Mouse (Mus musculus) midbrain, embryonic 13.5 days (tissue): ENCODE measurements around the gene Capza3. TPM values are rescaled to one million over a fixed set of nuclear protein-coding genes. Genes with fewer than 3 reads are reported as not detected.

Experiments used
- ATAC-seq: fragments of 200-750 bp; cut with Nextera tagmentation; 2 replicates; pipeline ENCODE4 v1.8.0; 2017; ENCODE audit warnings: mild to moderate bottlenecking, moderate TSS enrichment, moderate library complexity
- H3K27ac ChIP-seq: fragments of 300-500 bp; sonication (generic); 2 replicates; pipeline ENCODE4 v1.5.1; 2015; ENCODE audit warnings: inconsistent platforms, mild to moderate bottlenecking, moderate library complexity
- H3K27me3 ChIP-seq: fragments of 300-500 bp; sonication (generic); 2 replicates; pipeline ENCODE4 v1.6.1; 2015; ENCODE audit warnings: mild to moderate bottlenecking, inconsistent platforms
- H3K36me3 ChIP-seq: fragments of 300-500 bp; sonication (generic); 2 replicates; pipeline ENCODE4 v1.6.1; 2015; ENCODE audit warnings: mild to moderate bottlenecking, inconsistent platforms
- H3K4me1 ChIP-seq: fragments of 300-500 bp; sonication (generic); replicated peaks from 2 replicates; pipeline ENCODE4 v1.6.1; 2015; ENCODE audit warnings: inconsistent platforms
- H3K4me2 ChIP-seq: fragments of 300-500 bp; sonication (generic); replicated peaks from 2 replicates; pipeline ENCODE4 v1.6.1; 2015; ENCODE audit warnings: moderate library complexity, mild to moderate bottlenecking, inconsistent platforms
- H3K4me3 ChIP-seq: fragments of 300-500 bp; sonication (generic); replicated peaks from 2 replicates; pipeline ENCODE4 v1.5.1; 2015; ENCODE audit warnings: mild to moderate bottlenecking, inconsistent platforms
- H3K9ac ChIP-seq: fragments of 300-500 bp; sonication (generic); replicated peaks from 2 replicates; pipeline ENCODE4 v1.6.1; 2015; ENCODE audit warnings: mild to moderate bottlenecking, inconsistent platforms
- H3K9me3 ChIP-seq: fragments of 300-500 bp; sonication (generic); 2 replicates; pipeline ENCODE4 v1.6.1; 2016; ENCODE audit warnings: mild to moderate bottlenecking, inconsistent platforms
- WGBS: fragments of 180-500 bp; shearing (Covaris S2); methylation state at CpG from one replicate; pipeline ENCODE4 v1.1.7; 2015; 5-methylcytosine and 5-hydroxymethylcytosine counted together
- polyA plus RNA-seq: library from polyadenylated mRNA; unstranded; fragments of >200 nt; fragmentation: Nextera tagmentation; extraction: Ambion mirVana; gene quantifications from 2 replicates; pipeline ENCODE4 v1.2.1, GENCODE M21; 2015

Capza3 gene
- polyA plus RNA-seq = not detected in 2 replicates

DNA sequence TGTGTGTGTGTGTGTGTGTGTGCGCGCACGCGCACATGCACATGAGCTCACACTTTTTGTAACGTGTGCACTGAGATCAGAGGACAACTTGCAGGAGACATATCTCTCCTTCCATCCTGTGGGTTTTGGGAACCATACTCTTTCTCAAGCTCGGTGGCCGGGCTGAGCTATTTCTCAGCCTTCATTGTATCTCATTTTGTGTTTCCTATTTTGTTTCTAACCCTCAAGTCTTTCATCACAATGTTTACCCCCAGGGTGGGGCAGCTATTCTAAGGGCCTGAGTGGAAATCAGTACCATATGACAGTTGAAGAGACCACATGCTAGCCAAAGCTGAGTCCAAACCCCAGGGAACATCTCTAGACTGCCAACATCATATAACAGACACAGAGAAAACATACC, at the start of gene Capza3:
Gene Capza3, plus strand, starts transcription at position 301 of the 400 bp plus-strand sequence.
- Histone ChIP-seq H3K4me1 (no peaks in the 10 kb centered on the region), H3K9me3 (no peaks in the 10 kb centered on the region), H3K4me2 (no peak within 1 kb of the TSS), H3K27me3 (no peaks in the 10 kb centered on the region), H3K4me3 (no peak within 1 kb of the TSS), H3K27ac (no peak within 1 kb of the TSS), H3K9ac (no peak within 1 kb of the TSS), H3K36me3 (no peaks in the 10 kb centered on the region)
- no peak for ATAC-seq
- 90% methylated on average over 7 of the region's 7 CpGs for WGBS

DNA sequence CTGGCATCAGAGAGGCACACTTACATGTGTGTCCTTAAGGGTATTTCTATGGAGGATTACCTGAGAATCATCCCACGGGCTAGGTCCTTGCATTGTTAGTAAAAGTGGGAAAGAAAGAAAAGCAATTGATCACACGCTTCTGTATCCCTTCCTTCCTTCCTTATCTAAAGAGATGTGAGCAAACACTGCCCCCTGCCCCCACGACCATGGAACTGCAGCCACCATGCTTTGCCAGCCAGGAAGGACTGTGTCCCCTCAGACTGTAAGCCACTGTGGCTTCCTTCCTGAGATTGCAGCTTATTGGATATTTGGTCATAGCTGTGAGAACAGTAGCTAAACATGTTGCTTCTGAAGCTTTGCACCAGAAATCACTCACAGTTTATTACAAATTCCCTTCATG, 35.9 kb upstream of the Capza3 start:
- Histone ChIP-seq H3K27me3 (no peaks in the 10 kb centered on the region), H3K36me3 (no peaks in the 10 kb centered on the region), H3K9ac (no peak overlapping the region), H3K4me1 (no peaks in the 10 kb centered on the region), H3K9me3 (0 out of 2 replicates have a peak, but pooled peaks cover 3% of the 10 kb centered on the region), H3K27ac (no peak overlapping the region), H3K4me2 (no peak overlapping the region), H3K4me3 (no peak overlapping the region)
- ATAC-seq = no peak
- WGBS = 83% methylated on average over 3 of the region's 3 CpGs

DNA sequence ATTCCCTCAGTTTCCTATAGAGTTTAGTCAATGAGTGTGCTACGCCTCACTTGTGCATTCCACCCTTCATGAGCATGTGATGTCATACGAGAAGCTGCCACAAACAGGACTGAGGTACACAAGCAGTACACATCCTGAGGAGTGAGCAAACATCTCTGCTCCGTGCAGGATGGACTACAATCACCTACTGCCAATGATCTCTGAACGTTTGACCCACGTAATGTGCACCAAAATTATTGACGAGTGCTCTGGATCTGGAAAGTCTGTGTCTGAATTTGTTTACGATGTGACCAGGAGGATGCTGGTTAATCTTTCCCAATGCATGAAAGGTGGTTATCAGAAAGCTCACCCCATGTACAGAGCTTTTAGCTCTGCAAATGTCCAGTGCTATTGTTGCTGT, 16.6 kb upstream of the Capza3 start:
- no peaks in the 10 kb centered on the region for H3K9me3 ChIP-seq
- H3K36me3 ChIP-seq = no peaks in the 10 kb centered on the region
- H3K4me3 ChIP-seq = no peak overlapping the region
- no peak overlapping the region for H3K9ac ChIP-seq
- H3K27ac ChIP-seq = no peak overlapping the region
- no peak for ATAC-seq
- no peak overlapping the region for H3K4me2 ChIP-seq
- no peaks in the 10 kb centered on the region for H3K4me1 ChIP-seq
- 87% methylated on average over 7 of the region's 7 CpGs for WGBS
- H3K27me3 ChIP-seq = no peaks in the 10 kb centered on the region

DNA sequence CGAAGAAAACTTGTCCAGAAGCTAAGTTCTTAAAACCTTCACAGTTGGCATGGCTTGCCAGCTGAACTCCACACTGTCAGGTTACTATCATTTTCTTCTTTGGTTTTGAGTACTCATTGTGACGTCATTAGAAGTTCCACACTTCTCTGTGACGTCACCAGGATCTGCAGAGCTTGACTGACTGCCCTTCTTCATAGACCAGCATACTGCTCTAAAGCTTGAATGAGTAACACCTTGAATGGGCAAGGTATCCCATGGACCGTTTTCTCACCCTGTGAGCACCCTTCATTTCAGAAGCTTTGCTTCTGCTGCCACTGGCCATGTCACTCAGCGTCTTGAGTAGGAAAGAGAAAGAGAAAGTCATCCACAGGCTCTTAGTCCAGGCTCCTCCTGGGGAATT, 305 bp downstream of the Capza3 start, which contains the start of gene Plcz1:
Gene Plcz1, minus strand, starts transcription at position 101 of the 400 bp plus-strand sequence.
- ATAC-seq = no peak
- no peak within 1 kb of the TSS for H3K4me3 ChIP-seq
- no peaks in the 10 kb centered on the region for H3K4me1 ChIP-seq
- WGBS = 93% methylated on average over 5 of the region's 5 CpGs
- no peak within 1 kb of the TSS for H3K27ac ChIP-seq
- no peak within 1 kb of the TSS for H3K4me2 ChIP-seq
- H3K9ac ChIP-seq = no peak within 1 kb of the TSS
- H3K36me3 ChIP-seq = no peaks in the 10 kb centered on the region
- H3K9me3 ChIP-seq = no peaks in the 10 kb centered on the region
- H3K27me3 ChIP-seq = no peaks in the 10 kb centered on the region

DNA sequence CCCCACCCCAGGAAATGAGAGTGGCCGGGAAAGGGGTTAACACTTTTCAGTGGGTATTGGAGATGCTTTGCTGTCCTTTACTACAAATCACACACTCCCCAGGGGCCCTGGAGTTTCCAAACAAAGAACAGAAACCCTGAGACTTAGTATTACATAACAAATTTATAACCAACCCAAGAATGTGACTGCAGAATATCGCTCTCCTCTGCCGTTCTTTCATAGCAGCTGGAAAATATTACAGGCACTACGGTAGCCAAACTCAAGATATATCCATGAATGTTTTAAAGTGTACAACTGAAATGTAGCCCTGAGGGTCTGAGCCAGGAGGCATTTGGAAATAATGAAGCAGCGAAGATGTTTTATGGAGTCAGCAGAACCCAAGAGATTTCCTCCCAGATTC, 10.4 kb downstream of the Capza3 start:
- no peaks in the 10 kb centered on the region for H3K4me1 ChIP-seq
- no peaks in the 10 kb centered on the region for H3K9me3 ChIP-seq
- no peak for ATAC-seq
- H3K9ac ChIP-seq = no peak overlapping the region
- no peak overlapping the region for H3K4me3 ChIP-seq
- no peaks in the 10 kb centered on the region for H3K36me3 ChIP-seq
- H3K4me2 ChIP-seq = no peak overlapping the region
- no peak overlapping the region for H3K27ac ChIP-seq
- WGBS = 88% methylated on average over 5 of the region's 5 CpGs
- H3K27me3 ChIP-seq = no peaks in the 10 kb centered on the region

DNA sequence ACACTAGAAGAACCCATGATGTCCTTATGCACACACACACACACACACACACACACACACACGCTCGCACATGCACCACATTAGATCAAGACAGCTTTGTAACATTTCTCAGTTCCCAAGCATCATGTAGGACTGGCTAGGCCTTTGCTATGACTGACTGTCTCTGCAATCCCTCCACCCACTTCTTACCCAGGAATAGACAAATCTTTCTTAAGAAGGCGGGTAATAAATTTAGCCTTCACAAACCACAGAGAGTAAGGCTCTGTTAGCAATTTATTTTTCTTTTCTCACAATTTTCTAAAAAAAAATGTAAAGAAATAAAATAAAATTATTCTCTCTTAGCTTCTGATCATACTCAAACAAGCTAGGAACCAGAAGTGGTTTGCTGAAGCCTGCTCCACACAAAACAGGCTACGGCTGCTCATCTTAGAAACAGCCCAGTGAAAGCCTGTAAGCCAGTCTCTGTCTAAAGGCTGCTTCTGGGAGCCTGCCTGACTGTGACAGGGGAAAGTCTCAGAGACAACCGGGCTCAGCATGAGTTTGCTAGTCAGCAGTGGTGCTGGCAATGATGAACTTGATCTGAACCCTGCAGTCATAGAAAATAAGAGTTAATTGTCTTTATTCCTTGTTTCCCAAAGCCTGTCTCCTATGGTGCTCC, 13.3 kb downstream of the Capza3 start:
- 73% methylated on average over 5 of the region's 5 CpGs for WGBS
- Histone ChIP-seq H3K4me2 (no peak overlapping the region), H3K4me3 (no peak overlapping the region), H3K4me1 (no peaks in the 10 kb centered on the region), H3K9me3 (no peaks in the 10 kb centered on the region), H3K9ac (no peak overlapping the region), H3K36me3 (no peaks in the 10 kb centered on the region), H3K27me3 (no peaks in the 10 kb centered on the region), H3K27ac (no peak overlapping the region)
- ATAC-seq = no peak

DNA sequence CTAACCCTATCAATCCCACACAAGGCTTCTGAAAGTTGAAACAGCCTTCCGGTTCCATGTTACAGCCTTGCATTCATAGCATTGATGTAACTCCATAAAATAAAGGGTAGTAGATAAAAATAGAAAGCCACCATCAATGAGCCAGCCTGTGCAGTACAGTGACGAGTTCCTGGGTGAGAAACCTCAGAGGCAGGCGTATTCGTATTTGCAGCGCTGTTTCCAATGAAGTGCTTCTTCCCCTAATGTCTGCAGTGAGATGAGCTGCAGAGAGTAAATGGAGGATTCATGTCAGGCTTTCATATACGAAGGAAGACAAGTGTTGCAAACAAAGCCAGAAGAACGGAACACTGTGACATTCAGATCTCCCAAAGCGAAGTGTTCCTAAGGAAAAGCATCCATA, 28.1 kb downstream of the Capza3 start:
- Histone ChIP-seq H3K4me2 (no peak overlapping the region), H3K9ac (no peak overlapping the region), H3K9me3 (peaks cover 5% of the 10 kb centered on the region), H3K27ac (no peak overlapping the region), H3K36me3 (no peaks in the 10 kb centered on the region), H3K27me3 (no peaks in the 10 kb centered on the region), H3K4me1 (no peaks in the 10 kb centered on the region), H3K4me3 (no peak overlapping the region)
- no peak for ATAC-seq
- 91% methylated on average over 8 of the region's 8 CpGs for WGBS

DNA sequence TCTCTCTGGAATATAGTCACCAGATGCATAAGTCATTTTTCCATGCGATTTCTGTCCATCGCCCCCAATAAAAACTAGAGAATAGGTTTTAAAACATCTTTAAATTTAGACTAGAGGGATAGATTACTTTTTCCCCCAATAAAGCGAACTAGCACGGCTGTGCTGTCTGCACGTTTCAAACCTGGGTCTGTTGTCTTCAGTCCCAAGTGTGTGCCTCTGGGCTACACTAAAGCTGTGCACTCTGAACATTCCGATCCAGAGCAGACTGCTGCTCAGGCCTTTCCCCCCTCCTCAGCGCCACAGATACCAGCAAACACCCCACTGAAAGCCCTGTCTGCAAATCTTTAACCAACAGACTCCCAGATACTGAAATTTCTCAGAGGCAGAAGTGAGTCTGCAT, 39.9 kb downstream of the Capza3 start:
- H3K9me3 ChIP-seq = no peaks in the 10 kb centered on the region

DNA sequence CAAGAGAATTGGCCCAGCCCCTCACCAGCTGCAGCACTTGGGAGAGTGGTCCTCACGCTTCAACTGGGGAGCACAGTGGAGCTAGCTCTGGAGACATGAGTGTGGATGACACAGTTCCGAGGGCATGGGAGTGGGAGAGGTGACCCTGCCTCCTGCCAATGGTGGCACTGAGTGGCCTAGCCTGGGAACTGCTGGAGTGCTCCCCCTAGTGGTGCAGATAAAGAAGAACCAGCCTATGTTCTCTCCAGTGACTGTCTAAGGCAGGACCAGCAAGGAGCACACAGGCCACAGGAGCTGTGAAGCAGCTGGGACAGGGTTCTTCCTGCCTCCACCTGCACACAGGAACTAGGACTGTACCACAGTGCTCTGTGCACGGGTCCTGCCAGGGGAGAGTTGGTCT, 40.7 kb downstream of the Capza3 start:
- WGBS = 75% methylated on average over 3 of the region's 3 CpGs
- Histone ChIP-seq H3K4me1 (no peaks in the 10 kb centered on the region), H3K4me2 (no peak overlapping the region), H3K27ac (no peak overlapping the region), H3K9ac (no peak overlapping the region), H3K27me3 (no peaks in the 10 kb centered on the region), H3K9me3 (no peaks in the 10 kb centered on the region), H3K4me3 (no peak overlapping the region), H3K36me3 (no peaks in the 10 kb centered on the region)
- ATAC-seq = peak; percentile 67

More for the DNA sequence above, 39.9 kb downstream of the Capza3 start:
- Histone ChIP-seq H3K4me2 (no peak overlapping the region), H3K27ac (no peak overlapping the region), H3K4me3 (no peak overlapping the region), H3K27me3 (no peaks in the 10 kb centered on the region), H3K4me1 (no peaks in the 10 kb centered on the region), H3K36me3 (no peaks in the 10 kb centered on the region), H3K9ac (no peak overlapping the region)
- WGBS = 91% methylated on average over 7 of the region's 7 CpGs
- ATAC-seq = no peak

DNA sequence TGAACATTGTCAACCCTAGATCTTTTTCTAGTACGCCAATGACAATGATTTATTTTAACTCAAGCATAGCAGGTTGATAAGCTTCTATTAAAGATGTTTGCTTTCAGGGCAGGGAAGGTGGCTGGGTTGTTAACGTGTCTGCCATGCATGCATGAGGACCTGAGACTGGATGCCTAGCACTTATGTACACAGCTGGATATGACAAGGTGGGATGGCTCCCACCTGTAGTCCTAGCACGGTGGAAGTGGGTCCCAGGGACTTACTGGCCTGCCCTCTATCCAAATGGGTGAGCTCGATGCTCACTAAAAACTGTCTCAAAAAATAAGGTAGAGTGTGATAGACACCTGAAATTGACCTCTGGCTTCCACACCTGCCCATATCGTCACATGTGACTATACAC, 48.8 kb downstream of the Capza3 start:
- ATAC-seq = no peak
- 93% methylated on average over 5 of the region's 5 CpGs for WGBS

More for the DNA sequence above, 48.8 kb downstream of the Capza3 start:
- no peak overlapping the region for H3K9ac ChIP-seq
- H3K4me3 ChIP-seq = no peak overlapping the region
- H3K36me3 ChIP-seq = no peaks in the 10 kb centered on the region
- no peaks in the 10 kb centered on the region for H3K4me1 ChIP-seq
- H3K27ac ChIP-seq = no peak overlapping the region
- H3K4me2 ChIP-seq = no peak overlapping the region
- no peaks in the 10 kb centered on the region for H3K27me3 ChIP-seq
- H3K9me3 ChIP-seq = no peaks in the 10 kb centered on the region

Other genes with a start within 250 kb of the Capza3 start
- 0.23 TPM in 1 of 2 replicates, not detected in the other for gene Plcz1, start 205 bp downstream of the Capza3 start, polyA plus RNA-seq